Mouse (Mus musculus) liver, embryonic 14.5 days (tissue): ENCODE data around the gene Lrrfip2.

Experiments used
- CTCF ChIP-seq: IDR thresholded peaks from 2 replicates; pipeline ENCODE4 v1.5.1; 2016; ENCODE audit warnings: antibody characterized with exemption, low read depth, control low read depth
- EP300 ChIP-seq: IDR thresholded peaks from 2 replicates; pipeline ENCODE4 v1.6.1; 2016; ENCODE audit warnings: antibody characterized with exemption, low read depth

- TF ChIP-seq EP300 (no peak), CTCF (no peak)
These were observed 103.2 kb downstream of the Lrrfip2 start for GRCm38 (mm10) chr9:111220551-111221080.
